Mouse (Mus musculus): Measurements from ENCODE around the gene Gm44973. TPM values are rescaled to one million over a fixed set of nuclear protein-coding genes. Genes with fewer than 3 reads are reported as not detected.
"Not testable (repeated sequence)": the region's sequence is repeated elsewhere in the genome, so short reads cannot be mapped to it uniquely, and the experiment has no call there.

Gm44973 gene
- polyA plus RNA-seq, 1 experiment from 2014 or later: not detected

- Histone ChIP-seq H3K9me3 (no peaks in the 10 kb centered on the region), H3K27me3 (no peaks in the 10 kb centered on the region), H3K4me3 (no peak overlapping the region), H3K4me1 (replicated peaks) (peaks cover 19% of the 10 kb centered on the region), H3K4me2 (no peak overlapping the region), H3K9ac (no peak overlapping the region), H3K27ac (replicated peaks) (no peak overlapping the region), H3K36me3 (peaks cover 69% of the 10 kb centered on the region)
- ATAC-seq (ENCODE audit: low read depth): no peak
- 92% methylated on average over 2 of the region's 2 CpGs for WGBS
Observed at GRCm38 (mm10) chr7:5076931-5077330, 61.6 kb downstream of the Gm44973 start.

- H3K9me3 ChIP-seq, H3K27me3 ChIP-seq: not testable (repeated sequence)
- Histone ChIP-seq H3K4me2 (peak overlapping the region; percentile 93), H3K9ac (peak overlapping the region; percentile 99), H3K27ac (replicated peaks) (peak overlapping the region; percentile 93), H3K4me1 (replicated peaks) (peaks cover 37% of the 10 kb centered on the region), H3K4me3 (peak overlapping the region; percentile 99), H3K36me3 (peaks cover 54% of the 10 kb centered on the region)
- peak; percentile 54 for ATAC-seq (ENCODE audit: low read depth)
- WGBS: 47% methylated on average over 10 of the region's 13 CpGs
Observed at GRCm38 (mm10) chr7:5079365-5080009, 64.2 kb downstream of the Gm44973 start.

GRCm38 (mm10) chr7:5080010-5080751 lies 64.9 kb downstream of the Gm44973 start, which contains the start of gene Epn1:
Epn1 (plus strand) TSS chr7:5080235.
- H3K27me3 ChIP-seq: no peaks in the 10 kb centered on the region
- H3K4me1 ChIP-seq (replicated peaks): peaks cover 37% of the 10 kb centered on the region
- peak; percentile 98 for ATAC-seq (ENCODE audit: low read depth)
- H3K27ac ChIP-seq (replicated peaks): peak within 1 kb of the TSS; percentile 93
- peak within 1 kb of the TSS; percentile 99 for H3K9ac ChIP-seq
- under 1% methylated on average over 79 of the region's 81 CpGs for WGBS
- H3K4me2 ChIP-seq: peak within 1 kb of the TSS; percentile 93
- peak within 1 kb of the TSS; percentile 99 for H3K4me3 ChIP-seq
- no peaks in the 10 kb centered on the region for H3K9me3 ChIP-seq
- H3K36me3 ChIP-seq: peaks cover 54% of the 10 kb centered on the region

- 19% methylated on average over 6 of the region's 6 CpGs for WGBS
Observed at GRCm38 (mm10) chr7:5080815-5081214, 65.5 kb downstream of the Gm44973 start.

GRCm38 (mm10) chr7:5081241-5081640 lies 65.9 kb downstream of the Gm44973 start:
- H3K4me2 ChIP-seq: peak overlapping the region; percentile 93
- H3K9ac ChIP-seq: peak overlapping the region; percentile 99
- peaks cover 57% of the 10 kb centered on the region for H3K36me3 ChIP-seq
- H3K27me3 ChIP-seq: no peaks in the 10 kb centered on the region
- peaks cover 41% of the 10 kb centered on the region for H3K4me1 ChIP-seq (replicated peaks)
- WGBS: 81% methylated on average over 6 of the region's 6 CpGs
- no peak overlapping the region for H3K27ac ChIP-seq (replicated peaks)
- peak overlapping the region; percentile 99 for H3K4me3 ChIP-seq
- no peaks in the 10 kb centered on the region for H3K9me3 ChIP-seq
- ATAC-seq (ENCODE audit: low read depth): no peak

More at GRCm38 (mm10) chr7:5080815-5081214, 65.5 kb downstream of the Gm44973 start:
- peak overlapping the region; percentile 99 for H3K9ac ChIP-seq
- H3K36me3 ChIP-seq: peaks cover 56% of the 10 kb centered on the region
- peak overlapping the region; percentile 93 for H3K4me2 ChIP-seq
- no peaks in the 10 kb centered on the region for H3K9me3 ChIP-seq
- H3K4me1 ChIP-seq (replicated peaks): peaks cover 37% of the 10 kb centered on the region
- no peaks in the 10 kb centered on the region for H3K27me3 ChIP-seq
- H3K27ac ChIP-seq (replicated peaks): peak overlapping the region; percentile 93
- H3K4me3 ChIP-seq: peak overlapping the region; percentile 99
- no peak for ATAC-seq (ENCODE audit: low read depth)

- Histone ChIP-seq H3K36me3 (peaks cover 53% of the 10 kb centered on the region), H3K4me2 (peak overlapping the region; percentile 93), H3K9me3 (no peaks in the 10 kb centered on the region), H3K9ac (peak overlapping the region; percentile 99; the same call in 1 of the 2 replicates), H3K4me1 (replicated peaks) (peaks cover 45% of the 10 kb centered on the region), H3K27ac (replicated peaks) (no peak overlapping the region), H3K4me3 (peak overlapping the region; percentile 99; the same call in 1 of the 2 replicates), H3K27me3 (no peaks in the 10 kb centered on the region)
- 100% methylated on average over 2 of the region's 2 CpGs for WGBS
- ATAC-seq (ENCODE audit: low read depth): no peak
Observed at GRCm38 (mm10) chr7:5081939-5082338, 66.6 kb downstream of the Gm44973 start.

Other genes with a start within 250 kb of the Gm44973 start
- gene Fam71e2, start 244.2 kb upstream of the Gm44973 start, polyA plus RNA-seq (2015; fragmentation: Nextera tagmentation; extraction: Ambion mirVana): not detected in 2 replicates
- 0.46 and 0.91 TPM in 2 replicates for gene Il11, start 232.6 kb upstream of the Gm44973 start, polyA plus RNA-seq (2015; fragmentation: Nextera tagmentation; extraction: Ambion mirVana)
- not detected in 2 replicates for gene Tmem190, start 232.6 kb upstream of the Gm44973 start, polyA plus RNA-seq (2015; fragmentation: Nextera tagmentation; extraction: Ambion mirVana)
- 2.9 and 3.8 TPM in 2 replicates for gene Tmem238, start 225.8 kb upstream of the Gm44973 start, polyA plus RNA-seq (2015; fragmentation: Nextera tagmentation; extraction: Ambion mirVana)
- 194 and 230 TPM in 2 replicates for gene Rpl28, start 222.6 kb upstream of the Gm44973 start, polyA plus RNA-seq (2015; fragmentation: Nextera tagmentation; extraction: Ambion mirVana)
- 266 and 276 TPM in 2 replicates for gene Ube2s, start 202.9 kb upstream of the Gm44973 start, polyA plus RNA-seq (2015; fragmentation: Nextera tagmentation; extraction: Ambion mirVana)
- 8.7 and 9.7 TPM in 2 replicates for gene Shisa7, start 170.8 kb upstream of the Gm44973 start, polyA plus RNA-seq (2015; fragmentation: Nextera tagmentation; extraction: Ambion mirVana)
- gene Isoc2b, start 145.2 kb upstream of the Gm44973 start, polyA plus RNA-seq (2015; fragmentation: Nextera tagmentation; extraction: Ambion mirVana): 4.5 and 4.8 TPM in 2 replicates
- gene Isoc2a, start 138.3 kb upstream of the Gm44973 start, polyA plus RNA-seq (2015; fragmentation: Nextera tagmentation; extraction: Ambion mirVana): 0.51 and 0.91 TPM in 2 replicates
- 0.35 and 0.47 TPM in 2 replicates for gene Gm36210, start 109.0 kb upstream of the Gm44973 start, polyA plus RNA-seq (2015; fragmentation: Nextera tagmentation; extraction: Ambion mirVana)
- 4.6 and 4.8 TPM in 2 replicates for gene Zfp628, start 100.3 kb upstream of the Gm44973 start, polyA plus RNA-seq (2015; fragmentation: Nextera tagmentation; extraction: Ambion mirVana)
- 21.5 and 23.2 TPM in 2 replicates for gene Nat14, start 93.5 kb upstream of the Gm44973 start, polyA plus RNA-seq (2015; fragmentation: Nextera tagmentation; extraction: Ambion mirVana)
- gene Ssc5d, start 89.7 kb upstream of the Gm44973 start, polyA plus RNA-seq (2015; fragmentation: Nextera tagmentation; extraction: Ambion mirVana): 2.4 and 2.7 TPM in 2 replicates
- not detected in 2 replicates for gene Sbk2, start 51.1 kb upstream of the Gm44973 start, polyA plus RNA-seq (2015; fragmentation: Nextera tagmentation; extraction: Ambion mirVana)
- 0.14 and 0.18 TPM in 2 replicates for gene Sbk3, start 44.3 kb upstream of the Gm44973 start, polyA plus RNA-seq (2015; fragmentation: Nextera tagmentation; extraction: Ambion mirVana)
- gene Zfp579, start 19.3 kb upstream of the Gm44973 start, polyA plus RNA-seq (2015; fragmentation: Nextera tagmentation; extraction: Ambion mirVana): 59.8 and 63.2 TPM in 2 replicates
- gene Zfp524, start 1.1 kb upstream of the Gm44973 start, polyA plus RNA-seq (2015; fragmentation: Nextera tagmentation; extraction: Ambion mirVana): 8.4 and 9.1 TPM in 2 replicates
- gene Fiz1, start 799 bp upstream of the Gm44973 start, polyA plus RNA-seq (2015; fragmentation: Nextera tagmentation; extraction: Ambion mirVana): 43.0 and 43.7 TPM in 2 replicates
- gene Zfp865, start 4.9 kb downstream of the Gm44973 start, polyA plus RNA-seq (2015; fragmentation: Nextera tagmentation; extraction: Ambion mirVana): 6.2 and 6.3 TPM in 2 replicates
- 40.0 and 43.3 TPM in 2 replicates for gene Ccdc106, start 5.1 kb downstream of the Gm44973 start, polyA plus RNA-seq (2015; fragmentation: Nextera tagmentation; extraction: Ambion mirVana)
- gene 4632433K11Rik, start 18.6 kb downstream of the Gm44973 start, polyA plus RNA-seq (2015; fragmentation: Nextera tagmentation; extraction: Ambion mirVana): not detected in 2 replicates
- 8.3 and 9.1 TPM in 2 replicates for gene Zfp784, start 22.9 kb downstream of the Gm44973 start, polyA plus RNA-seq (2015; fragmentation: Nextera tagmentation; extraction: Ambion mirVana)
- 69.9 and 81.4 TPM in 2 replicates for gene Zfp580, start 36.0 kb downstream of the Gm44973 start, polyA plus RNA-seq (2015; fragmentation: Nextera tagmentation; extraction: Ambion mirVana)
- 105 and 112 TPM in 2 replicates for gene U2af2, start 46.6 kb downstream of the Gm44973 start, polyA plus RNA-seq (2015; fragmentation: Nextera tagmentation; extraction: Ambion mirVana)
- 76.4 and 89.3 TPM in 2 replicates for gene Epn1, start 64.7 kb downstream of the Gm44973 start, polyA plus RNA-seq (2015; fragmentation: Nextera tagmentation; extraction: Ambion mirVana)
- gene Rfpl4, start 101.5 kb downstream of the Gm44973 start, polyA plus RNA-seq (2015; fragmentation: Nextera tagmentation; extraction: Ambion mirVana): not detected in 2 replicates
- gene Rasl2-9, start 110.5 kb downstream of the Gm44973 start, polyA plus RNA-seq (2015; fragmentation: Nextera tagmentation; extraction: Ambion mirVana): 0.34 and 0.45 TPM in 2 replicates
- gene Vmn1r55, start 134.2 kb downstream of the Gm44973 start, polyA plus RNA-seq (2015; fragmentation: Nextera tagmentation; extraction: Ambion mirVana): not detected in 2 replicates
- not detected in 2 replicates for gene Vmn1r56, start 181.3 kb downstream of the Gm44973 start, polyA plus RNA-seq (2015; fragmentation: Nextera tagmentation; extraction: Ambion mirVana)
- not detected in 2 replicates for gene Vmn1r57, start 203.0 kb downstream of the Gm44973 start, polyA plus RNA-seq (2015; fragmentation: Nextera tagmentation; extraction: Ambion mirVana)

Measured in neural tube, embryonic 13.5 days (tissue).